In genomic region chr4:138045809-138046208, GRCm38 (mm10) we compare ENCODE assay signal across 14 mouse cellular contexts. TPM values are rescaled to one million over a fixed set of nuclear protein-coding genes. Genes with fewer than 3 reads are reported as not detected.
A peak's percentile ranks its signal among the peaks of the same experiment; 100 is the strongest.
DNase-seq lines count a peak whose midpoint lies in the region; ATAC-seq and TF ChIP-seq lines count a peak whose summit lies in the region.
"Had no signal": no experiment of that assay in that cellular context is flagged by ENCODE, and none has a peak within 500 bp of the region (broad histone marks: within the 10 kb centered on the region; RNA-seq: fewer than 3 reads in every experiment).

No protein-coding gene starts in this region.

- DNase-seq in thymus, postnatal 14 days: peak; percentile 11
- no peak for DNase-seq in thymus, postnatal 0 days (ENCODE audit: low spot score)
- DNase-seq in ZHBTc4 (ENCODE audit: low read depth, low spot score): peak; percentile 74
- DNase-seq in urinary bladder, postnatal 4 days (ENCODE audit: low spot score in 2 of 2): no peak
- DNase-seq in hindbrain, embryonic 14.5 days (ENCODE audit: low spot score): no peak
- DNase-seq: gastrocnemius, postnatal 36 days; layer of hippocampus, postnatal 36 days; liver, embryonic 13.5 days; spleen, adult 18-20 months had no signal

- H3K4me3 ChIP-seq in intestine, postnatal 0 days (ENCODE audit: low read depth, low read length): no peak overlapping the region
- no peak overlapping the region for H3K4me3 ChIP-seq in intestine, embryonic 15.5 days (replicated peaks)
- H3K4me3 ChIP-seq in hindbrain, embryonic 14.5 days (replicated peaks; ENCODE audit: low read length): no peak overlapping the region
- H3K4me3 ChIP-seq: kidney, embryonic 15.5 days; liver, embryonic 13.5 days; midbrain, embryonic 12.5 days had no signal

- H3K27ac ChIP-seq in intestine, postnatal 0 days (ENCODE audit: low read depth, low read length): no peak overlapping the region
- no peak overlapping the region for H3K27ac ChIP-seq in intestine, embryonic 15.5 days
- no peak overlapping the region for H3K27ac ChIP-seq in hindbrain, embryonic 14.5 days
- H3K27ac ChIP-seq: kidney, embryonic 15.5 days; liver, embryonic 13.5 days; midbrain, embryonic 12.5 days had no signal

- H3K4me2 ChIP-seq in intestine, postnatal 0 days (replicated peaks; ENCODE audit: low read depth): no peak overlapping the region
- H3K4me2 ChIP-seq in intestine, embryonic 15.5 days (replicated peaks): no peak overlapping the region
- no peak overlapping the region for H3K4me2 ChIP-seq in hindbrain, embryonic 14.5 days (replicated peaks)
- H3K4me2 ChIP-seq: kidney, embryonic 15.5 days; liver, embryonic 13.5 days; midbrain, embryonic 12.5 days had no signal

- peaks cover 29% of the 10 kb centered on the region for H3K36me3 ChIP-seq in intestine, postnatal 0 days (ENCODE audit: control insufficient read depth, insufficient read depth)
- H3K36me3 ChIP-seq in intestine, embryonic 15.5 days: peaks cover 13% of the 10 kb centered on the region
- H3K36me3 ChIP-seq in hindbrain, embryonic 14.5 days (replicated peaks; ENCODE audit: control insufficient read depth, insufficient read depth): peaks cover 23% of the 10 kb centered on the region

- ATAC-seq in intestine, postnatal 0 days: no peak
- ATAC-seq in intestine, embryonic 15.5 days: no peak
- no peak for ATAC-seq in hindbrain, embryonic 14.5 days (ENCODE audit: low FRiP score)
- ATAC-seq: Patski had no signal

- H3K4me1 ChIP-seq in intestine, postnatal 0 days (replicated peaks; ENCODE audit: control insufficient read depth, insufficient read depth, low read length): no peaks in the 10 kb centered on the region
- H3K4me1 ChIP-seq in intestine, embryonic 15.5 days (replicated peaks): no peaks in the 10 kb centered on the region
- H3K4me1 ChIP-seq in hindbrain, embryonic 14.5 days (replicated peaks; ENCODE audit: control insufficient read depth, insufficient read depth, low read length): peaks cover 12% of the 10 kb centered on the region
- H3K4me1 ChIP-seq: midbrain, embryonic 12.5 days had no signal

- peak; percentile 63 for TF ChIP-seq CTCF in intestine, postnatal 0 days (IDR thresholded peaks at IDR 0.05; ENCODE audit: low read depth)

- H3K9ac ChIP-seq in intestine, postnatal 0 days (ENCODE audit: low read depth, low read length): no peak overlapping the region
- H3K9ac ChIP-seq in intestine, embryonic 15.5 days: no peak overlapping the region
- H3K9ac ChIP-seq in hindbrain, embryonic 14.5 days: no peak overlapping the region
- H3K9ac ChIP-seq: kidney, embryonic 15.5 days; liver, embryonic 13.5 days; midbrain, embryonic 12.5 days had no signal

- WGBS in intestine, postnatal 0 days: 92% methylated on average over 1 of the region's 1 CpGs
- WGBS in intestine, embryonic 15.5 days: 93% methylated on average over 1 of the region's 1 CpGs
- 100% methylated on average over 1 of the region's 1 CpGs for WGBS in hindbrain, embryonic 14.5 days

- no peaks in the 10 kb centered on the region for H3K27me3 ChIP-seq in intestine, postnatal 0 days (replicated peaks; ENCODE audit: control insufficient read depth, insufficient read depth, low read length)
- H3K27me3 ChIP-seq in intestine, embryonic 15.5 days (replicated peaks): no peaks in the 10 kb centered on the region
- H3K27me3 ChIP-seq in hindbrain, embryonic 14.5 days (ENCODE audit: control insufficient read depth, insufficient read depth, low read length): no peaks in the 10 kb centered on the region
- H3K27me3 ChIP-seq: kidney, embryonic 15.5 days; liver, embryonic 13.5 days; midbrain, embryonic 12.5 days; Patski had no signal

- H3K9me3 ChIP-seq in intestine, postnatal 0 days (ENCODE audit: control insufficient read depth): no peaks in the 10 kb centered on the region
- no peaks in the 10 kb centered on the region for H3K9me3 ChIP-seq in intestine, embryonic 15.5 days
- H3K9me3 ChIP-seq in hindbrain, embryonic 14.5 days (ENCODE audit: control insufficient read depth, low read length): no peaks in the 10 kb centered on the region
- H3K9me3 ChIP-seq: midbrain, embryonic 12.5 days had no signal

RNA-seq across cellular contexts. Expression of gene Eif4g3, which starts 53.0 kb away (rescaled TPM):
- polyA plus RNA-seq in intestine, postnatal 0 days (2015; fragmentation: Nextera tagmentation; extraction: Ambion mirVana): 11.9 and 12.5 TPM in 2 replicates
- polyA plus RNA-seq in intestine, embryonic 15.5 days (2015; fragmentation: Nextera tagmentation; extraction: Ambion mirVana): 24.2 and 25.1 TPM in 2 replicates
- polyA plus RNA-seq in thymus, postnatal 0 days (2015; fragmentation: Nextera tagmentation; extraction: Ambion mirVana): 18.8 and 20.8 TPM in 2 replicates
- polyA plus RNA-seq in hindbrain, embryonic 14.5 days (2014; fragmentation: Nextera tagmentation; extraction: Ambion mirVana): 59.7 and 65.3 TPM in 2 replicates

Comparison
In these comparisons a context has a peak if more than half of its experiments do, and no peak if none do; other contexts are left out.
1. DNase-seq: peak in thymus, postnatal 14 days (single experiment) and ZHBTc4 (single experiment); none in thymus, postnatal 0 days (single experiment), urinary bladder, postnatal 4 days (0 of 2) and hindbrain, embryonic 14.5 days (single experiment).